Mouse (Mus musculus): Measurements from ENCODE around the gene Sept5. TPM values are rescaled to one million over a fixed set of nuclear protein-coding genes. Genes with fewer than 3 reads are reported as not detected.
A peak's percentile ranks its signal among the peaks of the same experiment; 100 is the strongest.

Sept5 gene
- polyA plus RNA-seq, 1 experiment from 2014 or later = 79.8 TPM

DNA sequence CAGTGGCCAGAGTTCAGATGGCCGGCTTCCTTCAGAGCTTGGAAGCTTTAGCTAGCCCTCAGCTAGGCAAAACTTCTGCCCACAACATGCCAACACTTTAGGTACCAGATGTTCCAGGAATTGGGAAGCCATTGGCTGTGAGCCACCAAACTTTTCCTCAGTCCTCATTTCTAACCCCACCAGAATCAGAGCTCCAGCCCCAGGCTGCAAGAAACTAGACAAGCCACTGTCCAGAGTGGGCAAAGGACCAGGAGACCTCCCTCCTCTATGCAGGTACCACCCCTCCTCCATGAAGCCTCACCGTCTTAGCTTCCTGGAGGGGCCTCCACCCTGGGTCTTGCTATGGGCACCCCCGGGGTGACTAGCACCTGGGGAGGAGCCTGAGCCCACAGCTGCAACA, 2.6 kb downstream of the Sept5 start:
- WGBS = 47% methylated on average over 3 of the region's 3 CpGs
- Histone ChIP-seq H3K4me2 (ENCODE audit: low read depth) (peak overlapping the region; percentile 82), H3K9ac (ENCODE audit: low read length) (no peak overlapping the region), H3K9me3 (ENCODE audit: control insufficient read depth, low read length) (no peaks in the 10 kb centered on the region), H3K27me3 (ENCODE audit: control insufficient read depth, insufficient read depth, low read length) (peaks cover 56% of the 10 kb centered on the region), H3K4me1 (ENCODE audit: control insufficient read depth, insufficient read depth, low read length) (peaks cover 24% of the 10 kb centered on the region), H3K27ac (ENCODE audit: low read depth, low read length) (no peak overlapping the region), H3K4me3 (ENCODE audit: low read depth, low read length) (0 out of 2 replicates have a peak overlapping the region, but pooled peaks have one; percentile 46), H3K36me3 (ENCODE audit: control insufficient read depth, insufficient read depth, low read length) (peaks cover 8% of the 10 kb centered on the region)
- ATAC-seq (ENCODE audit: insufficient read depth, low FRiP score, low TSS enrichment) (no peak), DNase-seq (ENCODE audit: low spot score) (no peak)

DNA sequence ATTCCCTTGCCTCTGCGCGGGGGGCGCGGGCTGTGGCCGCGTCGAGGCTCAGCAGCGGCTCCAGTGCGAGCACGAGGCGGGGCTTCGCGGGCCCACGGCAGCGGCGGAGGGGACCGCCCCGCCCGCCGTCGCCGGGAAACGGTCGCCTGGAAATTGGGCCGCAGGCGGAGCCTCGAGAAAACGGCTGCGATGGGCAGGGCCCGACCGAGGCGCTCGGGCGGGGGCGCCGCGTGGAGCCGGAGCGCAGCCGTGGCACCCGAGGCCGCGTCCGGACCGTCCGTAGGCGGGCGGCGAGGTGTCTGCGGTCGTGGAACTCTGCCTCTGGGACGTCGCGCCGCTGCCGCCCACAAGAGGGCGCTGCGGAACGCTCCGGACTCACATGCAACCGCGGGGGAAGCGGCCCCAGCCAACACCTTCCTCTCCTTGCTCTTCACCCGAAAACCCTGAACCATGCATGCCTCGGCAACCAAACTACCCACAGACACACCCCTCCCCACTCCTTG, 3.3 kb downstream of the Sept5 start, which contains the start of gene Gm49601:
Gm49601 (minus strand) TSS at position 52 of the 503 bp plus-strand sequence.
- Histone ChIP-seq H3K4me3 (ENCODE audit: low read depth, low read length) (peak within 1 kb of the TSS; percentile 46), H3K4me2 (ENCODE audit: low read depth) (peak within 1 kb of the TSS; percentile 82), H3K27ac (ENCODE audit: low read depth, low read length) (no peak within 1 kb of the TSS), H3K4me1 (ENCODE audit: control insufficient read depth, insufficient read depth, low read length) (peaks cover 29% of the 10 kb centered on the region), H3K36me3 (ENCODE audit: control insufficient read depth, insufficient read depth, low read length) (peaks cover 8% of the 10 kb centered on the region), H3K27me3 (ENCODE audit: control insufficient read depth, insufficient read depth, low read length) (peaks cover 63% of the 10 kb centered on the region), H3K9ac (ENCODE audit: low read length) (peak within 1 kb of the TSS; percentile 44), H3K9me3 (ENCODE audit: control insufficient read depth, low read length) (no peaks in the 10 kb centered on the region)
- under 1% methylated on average over 65 of the region's 65 CpGs for WGBS
- ATAC-seq (ENCODE audit: insufficient read depth, low FRiP score, low TSS enrichment) (peak; percentile 28; the same call in 1 of the 2 replicates), DNase-seq (ENCODE audit: low spot score) (peak; percentile 89)

DNA sequence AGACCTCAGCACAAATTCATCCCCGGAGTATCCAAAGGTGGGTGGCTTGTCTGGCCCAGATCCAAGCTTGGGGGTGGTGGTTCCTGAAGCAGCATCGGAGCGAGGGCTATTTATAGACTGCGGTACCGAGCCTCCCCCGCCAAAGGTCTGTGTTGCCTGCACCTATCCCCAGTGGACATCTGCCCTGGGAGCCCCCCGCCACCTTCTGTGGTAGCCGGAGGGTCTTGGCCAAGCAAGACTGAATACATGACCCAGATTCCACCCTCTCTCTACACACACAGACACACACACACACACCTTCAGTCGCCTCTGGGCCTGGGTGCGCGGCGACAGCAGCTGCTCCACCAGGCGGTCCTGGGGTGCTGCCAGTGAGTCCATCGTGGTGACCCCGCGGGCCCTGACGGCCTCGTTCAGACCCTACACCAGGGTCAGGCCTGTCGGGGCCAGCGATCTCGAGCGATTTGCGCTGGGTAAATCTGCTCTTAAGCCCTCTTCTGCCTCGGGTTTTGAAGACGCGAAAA, 3.9 kb downstream of the Sept5 start:
- peak overlapping the region; percentile 81 for H3K4me2 ChIP-seq (ENCODE audit: low read depth)
- no peak for DNase-seq (ENCODE audit: low spot score)
- peak overlapping the region; percentile 46 for H3K4me3 ChIP-seq (ENCODE audit: low read depth, low read length)
- H3K4me1 ChIP-seq (ENCODE audit: control insufficient read depth, insufficient read depth, low read length) = peaks cover 33% of the 10 kb centered on the region
- no peak for ATAC-seq (ENCODE audit: insufficient read depth, low FRiP score, low TSS enrichment)
- no peaks in the 10 kb centered on the region for H3K9me3 ChIP-seq (ENCODE audit: control insufficient read depth, low read length)
- H3K36me3 ChIP-seq (ENCODE audit: control insufficient read depth, insufficient read depth, low read length) = peaks cover 8% of the 10 kb centered on the region
- peak overlapping the region; percentile 44 for H3K9ac ChIP-seq (ENCODE audit: low read length)
- no peak overlapping the region for H3K27ac ChIP-seq (ENCODE audit: low read depth, low read length)
- 8% methylated on average over 26 of the region's 26 CpGs for WGBS
- H3K27me3 ChIP-seq (ENCODE audit: control insufficient read depth, insufficient read depth, low read length) = peaks cover 67% of the 10 kb centered on the region

DNA sequence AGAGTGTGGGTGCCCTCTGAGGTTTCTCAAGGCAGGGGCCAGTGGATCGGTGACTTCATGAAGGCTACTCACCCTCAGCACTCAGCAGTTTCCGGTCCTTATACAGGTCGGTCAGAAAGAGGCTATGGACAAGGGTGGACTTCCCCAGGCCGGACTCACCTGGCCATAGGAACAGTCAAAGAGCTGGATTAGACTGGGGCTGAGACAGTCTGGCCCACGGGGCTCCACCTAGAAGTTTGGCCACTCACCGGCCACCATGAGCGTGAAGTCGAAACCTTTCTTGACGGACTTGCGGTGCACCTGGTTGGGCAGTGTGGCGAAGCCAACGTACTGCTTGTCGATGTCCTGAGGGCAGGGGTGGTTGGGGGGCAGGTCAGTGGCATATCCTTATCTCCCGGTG, 4.7 kb downstream of the Sept5 start:
- no peak for ATAC-seq (ENCODE audit: insufficient read depth, low FRiP score, low TSS enrichment)
- no peak overlapping the region for H3K4me3 ChIP-seq (ENCODE audit: low read depth, low read length)
- H3K27ac ChIP-seq (ENCODE audit: low read depth, low read length) = no peak overlapping the region
- DNase-seq (ENCODE audit: low spot score) = no peak
- H3K36me3 ChIP-seq (ENCODE audit: control insufficient read depth, insufficient read depth, low read length) = peaks cover 8% of the 10 kb centered on the region
- peaks cover 35% of the 10 kb centered on the region for H3K4me1 ChIP-seq (ENCODE audit: control insufficient read depth, insufficient read depth, low read length)
- no peaks in the 10 kb centered on the region for H3K9me3 ChIP-seq (ENCODE audit: control insufficient read depth, low read length)
- 37% methylated on average over 14 of the region's 14 CpGs for WGBS
- H3K27me3 ChIP-seq (ENCODE audit: control insufficient read depth, insufficient read depth, low read length) = peaks cover 74% of the 10 kb centered on the region
- H3K4me2 ChIP-seq (ENCODE audit: low read depth) = no peak overlapping the region
- no peak overlapping the region for H3K9ac ChIP-seq (ENCODE audit: low read length)

DNA sequence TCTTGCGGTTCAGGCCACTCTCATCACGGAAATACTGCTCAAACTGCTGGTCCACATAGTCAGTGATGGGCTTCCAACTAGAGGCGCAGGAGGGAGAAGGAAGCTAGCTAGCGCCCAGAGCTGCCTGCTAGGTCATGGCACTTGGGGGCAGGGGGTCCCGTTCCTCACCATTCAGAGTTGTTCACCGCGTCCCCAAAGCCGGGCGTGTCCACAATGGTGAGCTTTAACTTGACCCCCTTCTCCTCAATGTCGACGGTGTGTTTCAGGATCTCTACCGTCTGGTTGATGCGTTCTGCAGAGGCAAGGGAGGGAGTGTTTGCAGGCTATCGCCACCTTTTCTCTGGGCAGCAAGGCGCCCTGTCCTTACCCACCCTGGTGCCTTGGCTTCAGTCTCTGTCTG, 5.1 kb downstream of the Sept5 start:
- no peak overlapping the region for H3K4me3 ChIP-seq (ENCODE audit: low read depth, low read length)
- H3K36me3 ChIP-seq (ENCODE audit: control insufficient read depth, insufficient read depth, low read length) = peaks cover 8% of the 10 kb centered on the region
- H3K4me1 ChIP-seq (ENCODE audit: control insufficient read depth, insufficient read depth, low read length) = peaks cover 35% of the 10 kb centered on the region
- no peaks in the 10 kb centered on the region for H3K9me3 ChIP-seq (ENCODE audit: control insufficient read depth, low read length)
- DNase-seq (ENCODE audit: low spot score) (no peak), ATAC-seq (ENCODE audit: insufficient read depth, low FRiP score, low TSS enrichment) (no peak)
- H3K27me3 ChIP-seq (ENCODE audit: control insufficient read depth, insufficient read depth, low read length) = peaks cover 79% of the 10 kb centered on the region
- no peak overlapping the region for H3K4me2 ChIP-seq (ENCODE audit: low read depth)
- no peak overlapping the region for H3K9ac ChIP-seq (ENCODE audit: low read length)
- no peak overlapping the region for H3K27ac ChIP-seq (ENCODE audit: low read depth, low read length)
- WGBS = 17% methylated on average over 15 of the region's 15 CpGs

DNA sequence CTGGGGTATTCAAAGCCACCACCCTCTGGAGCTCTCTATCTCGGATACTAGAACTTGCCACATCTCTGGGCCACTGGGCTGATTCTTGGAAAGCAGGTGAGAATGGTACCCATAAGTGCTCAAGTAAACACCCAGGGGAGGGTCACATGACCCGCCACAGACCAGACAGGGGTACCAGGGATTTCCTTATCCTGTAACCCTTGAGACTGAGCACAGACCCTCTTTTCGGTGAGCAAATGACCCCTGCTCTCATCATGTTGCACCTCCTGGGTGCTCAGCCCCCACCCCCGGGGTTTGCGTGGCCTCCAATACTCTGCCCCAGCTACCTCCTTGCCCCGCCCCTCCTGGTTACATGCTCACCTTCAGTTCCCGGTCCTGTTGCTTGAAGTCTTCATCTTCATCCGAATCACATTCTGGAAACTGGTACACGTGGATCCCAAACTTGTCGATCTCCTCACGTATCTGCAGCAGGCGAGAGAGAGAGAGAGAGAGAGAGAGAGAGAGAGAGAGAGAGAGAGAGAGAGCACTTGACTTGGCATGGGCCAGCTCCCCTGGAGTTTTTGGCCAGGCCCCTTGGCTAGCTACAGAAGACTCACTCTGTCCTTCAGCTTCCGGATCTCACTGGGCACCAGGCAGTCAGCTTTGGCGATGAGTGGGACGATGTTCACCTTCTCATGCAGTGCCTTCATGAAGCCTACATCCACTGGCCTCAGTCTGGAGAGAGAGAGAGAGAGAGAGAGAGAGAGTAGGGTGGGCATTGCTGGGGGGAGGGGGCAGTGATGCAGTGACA, 5.8 kb downstream of the Sept5 start:
- Histone ChIP-seq H3K9me3 (ENCODE audit: control insufficient read depth, low read length) (no peaks in the 10 kb centered on the region), H3K9ac (ENCODE audit: low read length) (no peak overlapping the region), H3K4me1 (ENCODE audit: control insufficient read depth, insufficient read depth, low read length) (peaks cover 31% of the 10 kb centered on the region), H3K4me3 (ENCODE audit: low read depth, low read length) (no peak overlapping the region), H3K4me2 (ENCODE audit: low read depth) (no peak overlapping the region), H3K27me3 (ENCODE audit: control insufficient read depth, insufficient read depth, low read length) (peaks cover 86% of the 10 kb centered on the region), H3K36me3 (ENCODE audit: control insufficient read depth, insufficient read depth, low read length) (peaks cover 8% of the 10 kb centered on the region), H3K27ac (ENCODE audit: low read depth, low read length) (no peak overlapping the region)
- ATAC-seq (ENCODE audit: insufficient read depth, low FRiP score, low TSS enrichment) (no peak), DNase-seq (ENCODE audit: low spot score) (no peak)
- 17% methylated on average over 15 of the region's 15 CpGs for WGBS

DNA sequence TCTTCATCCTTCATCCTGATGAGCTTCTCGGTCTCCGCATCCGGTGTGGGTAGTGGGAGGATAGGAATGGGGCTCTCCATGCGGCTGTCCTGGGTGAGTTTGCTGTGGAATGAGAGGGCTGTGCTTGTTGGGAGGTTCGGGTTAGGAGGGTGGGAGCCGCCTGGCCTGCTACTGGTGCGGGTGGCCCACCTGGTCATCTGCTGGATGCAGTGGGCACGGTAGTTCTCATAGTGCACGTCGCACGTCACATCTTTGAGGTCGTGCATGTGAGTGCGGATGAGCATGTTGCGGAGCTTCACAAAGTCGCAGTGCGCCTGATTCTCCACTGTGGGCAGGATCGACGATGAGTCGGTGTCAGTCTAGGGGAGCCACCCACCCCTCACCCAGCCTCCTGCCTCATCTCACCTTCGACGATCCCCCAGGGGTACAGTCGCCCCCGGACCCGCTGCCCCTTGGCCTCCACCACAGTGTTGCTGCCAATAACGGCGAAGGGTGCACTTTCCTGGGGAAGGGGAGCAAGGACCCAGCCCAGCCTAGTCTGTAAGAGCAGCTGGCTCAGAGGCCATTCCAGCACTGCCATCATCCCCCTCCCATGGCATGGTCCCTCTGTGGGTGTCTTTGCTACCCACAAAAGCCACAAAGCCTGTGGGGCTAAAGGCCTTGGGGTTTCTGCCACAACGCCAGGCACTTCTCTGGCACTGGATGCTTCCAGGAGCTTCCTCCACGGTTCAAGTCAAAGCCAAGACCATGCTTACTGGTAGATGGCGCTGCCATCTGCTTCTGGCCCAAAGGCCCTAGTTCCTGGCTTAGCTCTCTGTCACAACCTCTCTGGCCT, 6.6 kb downstream of the Sept5 start:
- H3K4me2 ChIP-seq (ENCODE audit: low read depth) = no peak overlapping the region
- WGBS = 11% methylated on average over 29 of the region's 29 CpGs
- no peak overlapping the region for H3K9ac ChIP-seq (ENCODE audit: low read length)
- peaks cover 26% of the 10 kb centered on the region for H3K4me1 ChIP-seq (ENCODE audit: control insufficient read depth, insufficient read depth, low read length)
- H3K36me3 ChIP-seq (ENCODE audit: control insufficient read depth, insufficient read depth, low read length) = peaks cover 8% of the 10 kb centered on the region
- H3K27me3 ChIP-seq (ENCODE audit: control insufficient read depth, insufficient read depth, low read length) = peaks cover 94% of the 10 kb centered on the region
- no peak overlapping the region for H3K27ac ChIP-seq (ENCODE audit: low read depth, low read length)
- ATAC-seq (ENCODE audit: insufficient read depth, low FRiP score, low TSS enrichment) (no peak), DNase-seq (ENCODE audit: low spot score) (no peak)
- no peaks in the 10 kb centered on the region for H3K9me3 ChIP-seq (ENCODE audit: control insufficient read depth, low read length)
- H3K4me3 ChIP-seq (ENCODE audit: low read depth, low read length) = no peak overlapping the region

DNA sequence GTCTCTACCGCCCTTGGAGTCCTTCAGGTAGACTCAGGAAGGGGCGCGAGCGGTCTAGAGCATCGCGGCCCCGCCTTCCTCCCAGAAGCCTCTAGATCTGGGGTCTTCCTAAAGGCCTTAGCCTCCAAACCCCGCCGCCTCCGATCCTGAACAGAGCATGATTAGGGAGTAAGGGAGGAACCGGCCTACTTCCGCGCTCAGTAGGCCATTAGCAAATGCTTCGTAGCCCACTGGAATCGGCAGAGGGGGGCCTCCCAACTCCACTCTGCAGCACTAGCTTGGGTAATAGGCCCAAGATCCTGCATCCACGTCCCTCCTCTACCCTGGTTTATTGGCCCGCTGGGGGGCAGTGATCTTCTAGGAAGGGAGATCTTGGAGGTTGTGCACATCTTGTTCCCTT, 7.7 kb downstream of the Sept5 start, which contains the start of gene Gp1bb:
Gp1bb (minus strand) TSS at position 385 of the 400 bp plus-strand sequence.
- H3K36me3 ChIP-seq (ENCODE audit: control insufficient read depth, insufficient read depth, low read length) = peaks cover 8% of the 10 kb centered on the region
- peaks cover 90% of the 10 kb centered on the region for H3K27me3 ChIP-seq (ENCODE audit: control insufficient read depth, insufficient read depth, low read length)
- no peak for ATAC-seq (ENCODE audit: insufficient read depth, low FRiP score, low TSS enrichment)
- 5% methylated on average over 17 of the region's 17 CpGs for WGBS
- DNase-seq (ENCODE audit: low spot score) = no peak
- no peak within 1 kb of the TSS for H3K27ac ChIP-seq (ENCODE audit: low read depth, low read length)
- no peaks in the 10 kb centered on the region for H3K9me3 ChIP-seq (ENCODE audit: control insufficient read depth, low read length)
- H3K4me3 ChIP-seq (ENCODE audit: low read depth, low read length) = peak within 1 kb of the TSS; percentile 37
- no peak within 1 kb of the TSS for H3K9ac ChIP-seq (ENCODE audit: low read length)
- peak within 1 kb of the TSS; percentile 62 for H3K4me2 ChIP-seq (ENCODE audit: low read depth)
- H3K4me1 ChIP-seq (ENCODE audit: control insufficient read depth, insufficient read depth, low read length) = peaks cover 22% of the 10 kb centered on the region; the same call in 1 of the 2 replicates

Data from neural tube, embryonic 11.5 days (tissue).